Mouse (Mus musculus): ENCODE measurements around the gene Zcchc2.

The Zcchc2 gene

GRCm38 (mm10) chr1:105990138-105990821 is at the start of gene Zcchc2:
TSS of gene Zcchc2 (plus strand) at chr1:105990406.
- DNase-seq = peak; percentile 100

DNA sequence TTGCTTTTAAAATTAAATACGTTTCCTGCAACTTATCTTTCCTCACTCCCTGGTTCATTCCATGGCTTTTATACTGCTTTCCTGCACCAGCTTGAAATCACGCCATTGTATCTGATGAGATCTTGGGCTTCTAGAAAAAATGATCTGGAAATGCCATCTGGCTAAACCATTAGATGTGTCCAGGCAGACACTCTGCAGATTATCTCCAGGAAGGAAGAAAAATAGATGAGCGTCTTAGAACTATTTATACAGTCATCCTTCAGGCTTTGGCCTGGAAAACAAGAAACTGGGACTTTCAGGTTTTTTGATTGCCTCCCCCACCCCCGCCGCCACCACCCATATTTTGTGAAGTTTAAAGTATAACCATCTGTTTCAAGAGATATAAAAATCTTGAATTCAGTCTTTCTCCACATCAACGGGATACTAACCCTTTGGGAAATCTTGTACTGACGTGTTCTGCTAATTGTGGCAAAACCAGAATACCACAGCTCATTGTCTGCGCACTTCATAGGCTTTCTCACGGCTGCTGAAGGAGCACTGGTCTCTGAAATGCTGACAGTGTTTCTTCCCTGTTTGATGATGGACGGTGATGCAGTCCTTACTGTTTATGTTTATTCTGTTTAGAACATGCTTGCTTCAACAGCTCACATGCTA is 45.2 kb upstream of the Zcchc2 start:
- DNase-seq = no peak

- DNase-seq = no peak
These were observed 43.3 kb upstream of the Zcchc2 start for GRCm38 (mm10) chr1:105946581-105947540.

- no peak for DNase-seq
These were observed 41.9 kb upstream of the Zcchc2 start for GRCm38 (mm10) chr1:105948352-105948751.

GRCm38 (mm10) chr1:105953588-105953987 is 36.6 kb upstream of the Zcchc2 start:
- no peak for DNase-seq

DNA sequence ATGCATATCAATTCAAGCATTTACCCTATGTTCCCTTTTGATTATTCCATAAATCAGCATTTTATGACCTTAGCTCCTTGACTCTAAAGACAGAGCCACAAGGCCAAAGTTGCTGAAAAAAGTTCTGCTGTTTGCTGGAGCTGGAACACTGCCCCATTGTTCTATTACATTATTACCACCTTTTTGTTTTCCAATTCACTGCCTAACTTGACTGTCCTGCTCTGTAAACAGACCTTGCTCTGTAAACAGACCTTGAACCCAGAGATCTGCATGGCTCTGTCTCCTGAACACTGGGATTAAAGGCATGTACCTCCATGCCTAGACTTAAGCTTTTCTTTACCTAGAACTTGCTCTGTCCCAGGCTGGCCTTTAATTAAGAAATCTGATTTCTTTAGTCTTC is 36.2 kb upstream of the Zcchc2 start:
- DNase-seq = no peak

DNA sequence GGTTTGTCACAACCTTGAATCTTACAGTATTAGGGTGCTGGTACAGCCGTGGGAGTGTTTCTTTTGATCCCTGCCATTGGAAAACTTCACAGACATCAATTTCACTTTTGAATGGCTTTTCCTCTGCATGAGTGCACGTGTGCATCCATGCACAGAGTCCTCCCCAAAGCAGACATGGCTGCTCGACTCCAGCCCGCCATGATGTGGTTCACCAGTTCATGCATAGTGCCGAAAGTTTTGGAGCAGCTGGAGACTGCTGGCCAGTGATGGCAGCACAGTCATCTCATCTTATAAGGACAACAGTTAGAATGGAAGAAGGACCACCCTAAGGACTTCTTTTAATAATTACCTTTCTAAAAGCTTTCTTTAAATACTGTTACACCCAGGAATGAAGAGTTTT is 34.1 kb upstream of the Zcchc2 start:
- DNase-seq = no peak

- DNase-seq = no peak
These were observed 28.7 kb upstream of the Zcchc2 start for GRCm38 (mm10) chr1:105961472-105961871.

DNA sequence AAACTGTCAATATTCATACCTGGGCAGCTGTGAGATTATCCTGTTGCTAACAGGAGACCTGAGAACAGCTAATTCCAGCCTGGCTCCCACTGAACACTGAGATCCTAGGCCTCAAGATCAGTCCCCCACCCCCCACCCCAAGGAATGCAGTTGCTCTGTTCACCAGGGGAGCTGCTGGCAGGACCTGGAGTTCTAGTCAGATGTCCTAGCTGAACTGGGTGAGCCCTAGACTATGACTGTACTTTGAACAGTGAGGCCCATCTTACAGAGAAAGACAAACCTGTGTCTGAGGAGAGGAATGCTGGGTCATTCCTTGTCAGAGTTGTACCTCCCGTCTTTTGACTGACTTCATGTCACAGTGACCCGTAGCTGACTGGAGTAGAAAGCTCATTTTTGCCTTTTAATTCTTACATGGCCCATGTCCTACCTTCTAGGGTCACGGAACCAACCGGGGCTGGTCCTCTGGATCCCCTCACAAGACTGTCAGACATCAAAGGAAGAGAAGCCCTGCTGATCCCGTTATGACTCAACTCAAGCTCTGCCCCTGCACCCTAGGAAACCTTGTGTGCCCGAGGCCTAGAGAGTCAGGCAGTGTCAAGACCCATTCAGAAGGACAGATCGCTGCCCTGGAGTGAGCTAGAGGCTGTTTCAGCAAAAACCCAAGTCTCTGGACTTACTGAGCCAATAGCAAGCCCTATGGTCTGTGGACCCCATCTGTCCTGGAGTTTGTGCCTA is 28.0 kb upstream of the Zcchc2 start:
- no peak for DNase-seq

DNA sequence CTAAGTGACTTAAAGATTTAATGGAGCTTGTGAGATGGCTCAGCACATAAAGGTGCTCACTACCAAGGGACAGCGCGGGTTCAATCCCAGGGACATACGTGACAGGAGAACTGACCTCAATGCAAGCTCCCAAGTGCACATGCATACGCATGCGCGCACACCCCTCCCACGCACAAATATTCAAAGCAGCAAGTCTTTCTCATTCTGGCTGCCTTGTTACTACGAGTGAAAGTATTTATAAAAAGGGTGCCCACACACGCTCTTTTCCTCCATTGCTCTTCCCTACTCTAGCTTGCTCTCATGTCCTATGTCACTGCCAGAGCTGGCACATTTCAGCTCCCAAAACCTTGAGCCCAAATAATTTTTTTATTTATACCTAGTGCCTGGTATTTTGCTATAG is 27.4 kb upstream of the Zcchc2 start:
- no peak for DNase-seq

GRCm38 (mm10) chr1:105964514-105964913 is 25.7 kb upstream of the Zcchc2 start:
- DNase-seq = no peak

DNA sequence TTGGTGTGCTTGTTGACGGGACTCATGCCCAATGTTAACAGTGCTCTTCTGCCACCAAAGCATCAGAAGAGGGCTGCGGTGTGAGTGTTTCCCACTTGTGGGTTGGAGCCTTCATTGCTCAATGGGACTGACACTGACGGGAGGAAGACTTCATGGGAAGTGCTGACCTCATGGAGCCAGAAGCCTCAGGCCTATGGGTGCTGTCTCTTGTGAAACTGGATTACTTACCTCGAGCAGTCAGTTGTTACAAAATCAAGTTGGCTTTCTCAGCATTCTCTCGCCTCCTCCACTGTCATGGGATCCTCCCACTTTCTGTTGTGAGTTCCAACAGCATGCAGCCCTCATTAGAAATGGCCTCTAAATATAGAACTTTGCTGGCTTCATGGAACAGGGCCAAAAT is 25.0 kb upstream of the Zcchc2 start:
- DNase-seq = no peak

DNA sequence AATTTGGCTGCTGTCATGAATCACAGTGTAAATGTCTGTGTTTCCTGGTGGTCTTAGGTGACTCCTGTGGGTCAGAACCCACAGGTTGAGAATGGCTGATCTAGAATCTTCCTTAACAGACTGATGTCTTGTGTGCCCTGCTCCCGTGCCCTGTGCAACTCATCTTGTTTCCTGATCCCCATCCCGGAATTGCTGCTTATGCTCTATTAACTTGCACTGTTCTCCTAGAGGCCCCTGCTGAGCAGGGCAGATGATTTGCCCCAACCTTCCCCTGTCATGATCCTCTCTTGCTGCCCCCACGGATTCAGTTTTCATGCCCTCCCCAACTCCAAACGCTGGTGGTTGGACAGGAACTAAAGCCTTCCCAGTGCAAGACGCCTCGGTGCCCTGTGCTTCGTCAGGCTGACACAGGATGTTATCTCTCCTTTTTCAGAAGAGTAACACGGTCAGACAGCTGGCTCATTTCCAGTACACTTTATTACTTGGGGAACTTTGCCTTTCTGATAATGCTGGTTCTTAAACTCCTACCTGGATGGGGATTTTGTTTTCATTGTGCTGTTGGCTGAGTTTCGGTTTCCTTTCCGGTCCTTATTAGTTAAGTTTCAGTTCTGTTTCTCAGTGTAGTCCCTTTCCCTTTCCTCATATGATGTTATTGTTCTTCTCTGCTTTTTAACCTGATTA is 18.6 kb upstream of the Zcchc2 start:
- peak; percentile 41 for DNase-seq

GRCm38 (mm10) chr1:105974023-105974422 is 16.2 kb upstream of the Zcchc2 start:
- no peak for DNase-seq

DNA sequence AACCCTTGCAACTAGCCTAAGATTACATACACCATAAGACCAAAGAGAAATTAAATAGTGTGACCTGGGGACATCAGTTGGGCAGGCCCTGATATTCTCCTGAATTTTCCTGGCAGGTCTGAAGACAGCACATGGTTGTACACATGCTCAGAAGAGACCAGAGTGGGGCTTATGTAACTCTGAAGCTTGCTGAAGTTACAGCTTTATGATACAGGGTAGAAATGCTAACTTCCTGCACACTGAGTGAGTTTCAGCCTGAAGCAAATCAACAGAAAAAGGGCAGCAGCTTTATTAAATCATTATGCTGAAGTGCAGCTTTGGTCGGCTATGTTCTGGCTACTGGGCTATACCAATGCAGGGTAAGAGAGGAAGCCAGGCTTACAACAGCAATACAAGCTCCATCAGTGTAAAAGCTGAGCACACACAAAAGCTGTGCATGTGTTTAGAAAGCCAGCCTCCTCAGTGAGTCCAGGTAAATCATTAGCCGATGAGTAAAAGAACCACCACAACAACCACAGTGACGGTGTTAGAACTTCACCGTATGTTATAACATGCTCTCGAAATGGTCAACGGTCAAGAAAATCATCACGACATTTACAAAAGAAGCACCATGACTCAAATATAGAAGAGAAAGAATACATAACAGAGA is 12.6 kb upstream of the Zcchc2 start:
- no peak for DNase-seq

DNA sequence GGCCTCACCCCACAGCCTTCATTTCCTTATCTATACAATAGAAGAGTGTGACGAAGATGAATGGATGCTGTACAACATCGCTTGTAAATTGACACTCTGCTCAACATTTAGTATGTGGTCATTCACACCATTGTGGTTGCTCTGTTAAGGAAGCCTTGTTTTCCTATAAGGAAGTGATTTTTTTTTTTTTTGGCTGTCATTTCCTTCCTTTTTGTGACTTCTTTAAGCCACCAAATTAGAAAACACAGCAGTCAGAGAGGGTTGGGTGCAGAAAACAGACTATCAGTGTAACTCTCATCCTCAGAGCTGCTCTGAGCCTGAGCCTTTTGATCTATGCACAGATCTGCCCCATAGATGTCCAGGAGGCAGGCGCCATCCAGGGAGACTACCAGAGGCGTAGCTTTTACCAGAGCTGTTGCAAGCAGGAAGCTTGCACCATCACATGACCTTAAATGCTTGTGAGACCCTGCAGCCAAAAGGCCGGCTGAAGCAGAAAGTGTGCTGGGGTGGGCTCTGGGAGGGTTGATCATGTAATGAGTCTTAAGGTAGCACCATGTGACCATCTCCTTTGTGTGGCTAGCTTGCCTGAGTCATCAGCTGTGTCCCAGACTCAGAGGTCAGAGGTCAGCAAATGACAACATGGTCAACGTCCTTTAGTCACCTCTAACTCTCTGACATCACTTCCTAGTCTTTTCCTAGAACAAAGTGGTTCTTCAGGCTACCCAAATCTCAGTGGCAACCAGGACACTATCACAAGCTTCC is 9.2 kb upstream of the Zcchc2 start:
- DNase-seq = no peak

GRCm38 (mm10) chr1:105982496-105983364 is 7.5 kb upstream of the Zcchc2 start:
- DNase-seq = peak; percentile 63

DNA sequence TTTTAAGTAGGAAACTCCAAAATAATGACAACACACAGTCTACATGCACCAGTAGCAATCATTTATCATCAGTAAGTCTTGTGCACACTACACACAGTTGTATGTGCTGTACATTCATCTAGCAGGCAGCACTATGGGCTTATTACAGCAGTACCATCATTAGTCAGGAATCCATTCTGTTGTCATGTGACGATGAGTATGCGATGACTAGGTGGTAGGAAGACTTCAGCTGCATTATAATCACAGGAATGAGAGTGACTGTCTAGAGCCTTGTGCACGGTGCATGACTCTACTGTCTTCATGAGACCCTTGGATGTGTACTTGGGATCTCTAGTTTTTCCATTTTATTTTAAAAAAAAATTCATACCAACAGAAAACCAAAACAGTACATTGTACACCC is 6.0 kb upstream of the Zcchc2 start:
- no peak for DNase-seq

DNA sequence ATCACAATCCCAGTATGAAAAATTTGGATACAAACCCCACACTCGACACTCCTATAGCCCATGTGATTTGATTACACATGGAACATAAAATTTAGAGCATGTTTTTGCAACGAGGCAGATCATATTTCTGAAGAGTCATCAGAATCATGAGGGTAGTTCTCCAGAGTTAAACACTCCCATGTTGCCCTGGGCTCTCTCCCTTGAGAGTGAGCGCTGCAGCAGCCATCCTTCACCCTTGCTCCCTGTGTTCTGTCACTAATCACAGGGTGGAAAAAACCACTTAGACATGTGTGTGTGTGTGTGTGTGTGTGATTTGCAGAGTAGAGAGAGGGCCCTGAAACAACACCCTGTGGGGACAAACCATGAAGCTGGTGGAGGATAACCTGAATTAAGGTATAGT is 2.0 kb upstream of the Zcchc2 start:
- no peak for DNase-seq

Data from kidney, postnatal 10 days (tissue).